Mouse (Mus musculus) adrenal gland, postnatal 25 days (tissue): Measurements from ENCODE around the gene Ttc21b. TPM values are rescaled to one million over a fixed set of nuclear protein-coding genes. Genes with fewer than 3 reads are reported as not detected.
"Not testable (repeated sequence)": the region's sequence is repeated elsewhere in the genome, so short reads cannot be mapped to it uniquely, and the experiment has no call there.

Experiments used
- DNase-seq: peaks from one replicate; pipeline ENCODE4 v3.0.0; 2021; ENCODE audit warnings: mixed read lengths
- long read RNA-seq: library from polyadenylated mRNA; stranded (forward); transcript quantifications from one replicate; pipeline ENCODE4 v2.0.0, GENCODE M21; 2021
- total RNA-seq: library from RNA; stranded (reverse); gene quantifications from 2 replicates; pipeline ENCODE4 v1.2.3, GENCODE M21; 2021

The Ttc21b gene
- total RNA-seq: 10.7 and 14.8 TPM in 2 replicates
- long read RNA-seq, full-length matches to known transcripts: 2 of 3 reads
- long read RNA-seq, partial matches to known transcripts: 1 of 3 reads
- long read RNA-seq, other reads (novel, unspliced or antisense): 0 of 3 reads

DNA sequence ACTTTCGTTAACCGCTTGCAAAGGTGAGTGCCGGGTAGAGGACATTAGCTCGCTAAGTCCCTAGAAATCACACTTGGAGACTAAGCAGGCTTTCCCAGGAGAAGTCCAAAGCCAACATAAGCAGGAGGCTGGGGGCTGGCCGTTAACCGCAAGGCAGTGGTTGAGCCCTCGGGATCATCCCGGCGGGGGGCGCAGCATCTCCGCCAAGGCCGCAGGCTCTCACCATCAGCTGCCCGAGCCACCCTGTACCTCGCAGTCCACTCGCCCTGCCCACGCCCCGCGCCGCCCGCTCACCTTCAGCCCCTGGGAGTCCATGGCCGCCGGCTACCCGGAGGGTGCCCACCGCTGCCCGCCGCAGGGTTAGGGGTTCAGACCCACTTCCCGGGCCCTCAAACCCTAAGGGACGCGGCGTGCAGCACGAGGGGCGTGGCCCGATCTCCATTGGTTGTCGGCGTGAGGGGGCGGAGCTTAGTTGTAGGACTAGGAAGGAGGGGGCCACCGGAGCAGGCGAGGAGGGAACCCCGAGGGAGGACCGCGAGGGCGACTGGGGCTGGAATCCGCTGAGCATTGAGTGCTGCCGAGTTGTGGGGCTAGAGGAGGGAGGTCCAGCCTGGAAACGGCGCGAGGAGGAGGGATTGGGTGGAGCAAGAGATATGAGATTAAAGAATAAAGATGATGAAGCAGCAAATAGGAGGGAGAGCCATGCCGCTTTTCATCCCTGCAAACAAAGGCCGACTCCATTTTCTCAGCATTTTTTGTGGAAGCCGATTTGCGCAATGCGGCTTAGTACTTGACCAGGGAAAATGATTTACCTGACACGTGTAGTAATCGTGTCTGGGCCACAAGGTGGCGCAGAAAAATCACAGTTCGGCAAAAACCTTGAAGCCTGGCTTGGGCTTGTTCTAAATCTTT is at the start of gene Ttc21b:
Gene Ttc21b, minus strand, starts transcription at position 398 of the 912 bp plus-strand sequence.
- peak; percentile 97 for DNase-seq

DNA sequence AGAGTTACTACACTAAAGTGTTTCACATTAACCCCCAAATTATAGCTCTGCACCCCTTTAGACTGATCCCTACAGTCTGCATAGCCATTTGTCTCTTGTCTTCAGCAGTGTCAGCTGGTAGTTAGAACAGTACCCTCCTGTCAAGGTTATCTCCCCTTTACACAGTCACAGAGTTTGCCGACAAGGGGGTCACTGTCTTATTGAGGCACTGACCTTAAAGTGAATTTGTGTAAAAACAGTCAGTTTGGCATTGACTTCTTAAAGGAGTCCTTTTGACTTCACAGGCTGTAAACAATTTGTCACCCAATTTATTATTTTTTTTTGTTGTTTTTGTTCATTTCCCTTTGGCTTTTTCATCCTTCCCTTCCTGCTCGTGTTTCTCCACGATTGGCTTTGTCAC is 16.1 kb upstream of the Ttc21b start:
- DNase-seq: no peak

DNA sequence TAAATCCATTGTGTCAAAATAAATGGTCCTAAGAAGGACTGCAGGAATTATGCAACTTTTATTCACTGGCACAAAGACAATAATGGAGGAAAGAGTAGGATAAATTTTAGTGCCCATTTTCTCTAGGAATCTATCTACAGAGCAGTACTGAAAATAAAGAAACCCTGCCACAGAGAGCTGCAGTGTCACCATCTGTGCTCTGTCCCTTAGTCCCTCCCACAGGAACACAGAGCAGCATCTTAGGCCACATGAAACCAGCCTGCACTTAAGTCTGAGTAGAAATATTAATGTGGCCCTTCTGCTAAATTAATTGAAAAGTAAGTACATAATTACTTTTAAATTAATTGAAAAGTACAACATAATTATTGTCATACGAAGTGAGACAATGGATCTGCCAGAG is 12.4 kb downstream of the Ttc21b start:
- DNase-seq: no peak

DNA sequence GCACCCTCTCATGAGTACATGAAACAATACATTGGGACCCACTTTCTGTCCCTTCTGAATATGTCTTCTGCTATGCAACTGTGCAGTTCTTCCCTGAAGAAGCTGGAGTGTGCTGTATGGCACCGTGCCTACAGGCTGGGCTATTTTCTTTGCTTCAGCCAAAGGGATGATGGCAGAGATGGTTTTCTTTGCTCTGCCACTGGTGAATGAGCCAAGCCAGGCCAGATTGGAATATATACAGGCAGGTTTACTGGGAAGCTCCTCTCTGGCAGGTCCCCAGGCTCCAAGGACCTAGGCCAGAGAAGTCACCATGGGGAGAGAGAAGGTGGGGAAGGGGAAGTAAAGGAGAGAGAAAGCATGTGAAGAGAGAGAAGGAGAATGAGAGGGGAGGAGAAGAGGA is 16.1 kb downstream of the Ttc21b start:
- DNase-seq: no peak

DNA sequence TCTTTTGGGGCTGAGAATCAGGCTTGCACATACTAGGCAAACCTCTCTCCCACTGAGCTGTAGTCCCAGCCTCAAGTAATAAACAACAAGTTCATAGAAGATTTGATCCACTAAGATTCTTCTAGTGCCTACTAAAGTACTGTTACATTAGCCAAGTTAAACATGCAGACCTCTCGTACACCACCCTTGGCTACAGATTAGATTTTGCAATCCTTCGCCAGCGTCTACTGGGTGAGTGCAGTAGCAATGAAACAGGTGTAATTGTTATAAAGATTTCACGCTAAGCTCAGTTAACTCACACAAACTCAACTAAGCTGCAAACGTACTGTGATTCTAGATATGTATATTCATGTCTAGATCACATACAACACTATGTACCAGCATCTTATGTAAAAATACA is 17.5 kb downstream of the Ttc21b start:
- no peak for DNase-seq

DNA sequence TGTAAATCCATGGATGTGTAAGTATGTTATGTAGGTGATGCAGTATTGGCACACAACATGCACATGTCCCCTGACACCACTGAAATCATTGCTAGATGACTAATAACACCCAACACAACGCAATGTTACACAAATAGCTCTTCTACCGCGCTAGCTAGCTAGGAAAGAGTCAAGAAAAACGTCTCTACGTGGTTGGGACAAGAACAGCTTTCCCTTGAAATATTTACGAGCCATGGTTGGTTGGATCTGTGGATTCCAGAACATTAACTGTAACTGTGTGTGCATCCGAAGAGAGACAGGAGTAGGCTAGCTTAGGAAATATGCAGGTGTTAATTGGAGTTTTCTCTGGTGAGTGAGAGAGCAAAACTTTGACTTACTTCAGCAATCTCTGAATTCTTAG is 35.5 kb downstream of the Ttc21b start:
- DNase-seq: no peak

DNA sequence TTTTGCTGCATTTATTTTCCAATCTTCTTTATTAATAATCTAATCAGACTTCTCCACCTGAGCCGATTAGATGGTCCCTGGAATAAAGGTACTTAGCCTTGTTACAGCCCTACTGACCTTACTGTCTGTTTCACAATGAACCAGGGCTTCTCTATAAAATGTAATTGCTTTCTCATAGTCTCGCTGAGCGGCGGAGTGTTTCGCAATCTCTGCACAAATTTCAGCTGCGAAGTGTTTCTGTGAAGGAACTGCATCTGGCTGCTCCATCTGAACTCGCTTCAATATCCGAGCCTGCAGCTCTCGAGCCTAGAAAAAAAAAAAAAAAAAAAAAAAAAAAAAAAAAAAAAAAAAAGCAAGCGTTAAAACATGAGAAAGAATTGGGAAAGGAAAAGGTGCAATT is 46.5 kb downstream of the Ttc21b start:
- DNase-seq: no peak

DNA sequence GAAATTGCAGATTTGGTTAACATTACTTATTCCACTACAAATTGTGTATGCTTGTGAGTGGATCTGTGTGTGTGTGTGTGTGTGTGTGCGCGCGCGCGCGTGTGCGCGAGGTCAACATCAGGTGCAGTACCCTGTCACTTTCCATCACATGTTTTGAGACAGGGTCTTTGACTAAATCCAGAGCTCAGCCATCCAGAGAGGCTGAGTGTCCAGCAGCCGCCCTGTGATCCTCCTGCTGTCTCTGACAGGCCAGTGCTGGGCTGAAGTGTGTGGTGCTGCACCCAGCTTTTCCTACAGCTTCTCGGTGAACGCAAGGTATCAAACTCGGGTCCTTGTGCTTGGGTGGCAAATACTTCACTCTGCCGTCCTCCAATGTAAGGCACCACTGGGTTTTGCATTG is 47.1 kb downstream of the Ttc21b start:
- DNase-seq: no peak

DNA sequence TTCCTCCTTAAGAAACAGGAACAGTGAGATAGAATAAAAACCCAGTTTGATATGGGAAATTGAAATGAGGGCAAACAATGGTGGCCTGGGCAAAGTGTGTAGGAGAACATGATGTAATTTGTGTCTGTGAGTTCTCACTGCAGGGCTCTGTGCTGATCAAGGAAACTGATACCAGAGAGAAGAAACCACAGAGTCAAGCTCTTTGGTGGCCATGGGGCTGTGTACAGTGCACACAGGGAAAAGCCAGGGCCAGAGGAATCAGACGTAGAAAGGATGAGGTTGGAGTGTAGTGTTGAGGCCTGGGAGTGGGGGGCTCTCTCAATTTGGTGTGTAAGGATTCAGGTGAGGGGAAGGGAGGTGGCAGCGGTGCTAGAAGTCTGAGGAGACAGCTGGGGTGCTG is 49.6 kb downstream of the Ttc21b start:
- DNase-seq: no peak

DNA sequence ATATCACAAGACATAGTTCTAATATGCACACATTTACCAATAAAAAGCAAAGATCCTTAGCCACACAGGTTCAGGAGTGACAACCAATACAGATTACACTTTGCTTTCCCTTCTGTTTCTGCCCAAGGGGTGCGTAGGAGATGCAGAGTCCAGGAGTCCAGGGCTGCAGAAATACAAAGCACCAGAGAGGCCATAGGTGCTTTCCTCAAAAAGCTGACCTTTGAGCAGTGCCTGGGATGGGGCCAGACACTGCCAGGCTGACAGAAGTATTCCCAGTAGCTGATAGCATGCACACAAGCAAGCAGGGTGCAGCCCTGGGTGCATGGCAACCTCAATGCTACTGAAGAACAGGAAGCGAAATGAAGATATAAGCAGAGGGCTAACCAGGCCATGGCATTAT is 52.2 kb downstream of the Ttc21b start:
- DNase-seq: no peak

DNA sequence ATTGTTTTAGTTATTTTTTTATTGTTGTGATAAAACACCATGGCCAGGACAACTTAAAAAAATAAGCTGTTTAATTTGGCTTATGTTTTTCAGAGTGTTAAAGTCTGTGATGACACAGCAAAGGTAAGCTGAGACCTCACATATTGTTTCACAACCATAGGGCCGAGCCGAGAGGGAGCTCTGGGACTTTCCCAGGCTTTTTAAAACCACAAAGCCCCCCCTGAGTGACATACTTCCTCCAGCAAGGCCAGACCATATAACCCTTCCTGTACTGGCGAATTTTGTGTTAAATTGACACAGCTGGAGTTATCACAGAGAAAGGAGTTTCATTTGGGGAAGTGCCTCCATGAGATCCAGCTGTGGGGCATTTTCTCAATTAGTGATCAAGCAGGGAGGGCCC is 56.2 kb downstream of the Ttc21b start:
- DNase-seq: no peak

DNA sequence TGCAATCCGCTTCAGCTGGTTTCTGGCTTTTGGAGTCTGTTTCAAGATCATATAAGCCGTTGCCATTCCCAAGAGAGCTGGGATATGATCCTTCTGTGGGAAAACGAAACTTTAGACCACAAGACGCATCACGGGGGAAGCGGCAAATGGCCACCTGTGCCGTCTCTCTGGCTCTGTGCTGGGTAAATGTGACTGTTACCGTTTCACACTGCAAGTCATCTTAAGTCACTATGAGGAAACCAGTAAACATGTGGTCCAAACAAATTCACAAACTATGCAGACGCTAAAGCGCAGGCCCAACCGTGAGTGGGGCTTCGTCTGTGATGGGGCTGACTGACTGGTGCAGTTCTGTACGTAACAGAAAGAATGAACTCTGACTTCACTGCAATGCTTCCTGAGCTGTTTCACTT is 64.7 kb downstream of the Ttc21b start:
- no peak for DNase-seq

DNA sequence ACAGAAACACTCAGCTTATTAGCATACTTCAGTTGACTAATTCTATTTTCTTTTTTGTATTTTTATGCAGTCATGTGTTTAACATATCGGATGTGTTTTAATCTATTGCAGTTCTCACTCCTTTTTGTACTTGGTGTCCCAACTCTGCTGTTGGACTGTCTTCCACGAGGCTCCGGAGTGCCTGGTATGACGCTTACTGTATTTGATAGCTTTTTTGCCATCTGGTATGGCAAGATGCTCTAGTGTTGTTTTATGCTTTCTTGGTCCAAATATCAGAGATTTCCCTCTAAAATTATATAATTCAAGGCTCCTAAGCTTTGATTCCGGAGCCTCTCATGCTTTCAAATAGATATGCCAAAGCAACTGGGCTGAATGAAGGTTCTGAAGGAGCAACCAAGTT is 66.3 kb downstream of the Ttc21b start:
- DNase-seq: no peak

DNA sequence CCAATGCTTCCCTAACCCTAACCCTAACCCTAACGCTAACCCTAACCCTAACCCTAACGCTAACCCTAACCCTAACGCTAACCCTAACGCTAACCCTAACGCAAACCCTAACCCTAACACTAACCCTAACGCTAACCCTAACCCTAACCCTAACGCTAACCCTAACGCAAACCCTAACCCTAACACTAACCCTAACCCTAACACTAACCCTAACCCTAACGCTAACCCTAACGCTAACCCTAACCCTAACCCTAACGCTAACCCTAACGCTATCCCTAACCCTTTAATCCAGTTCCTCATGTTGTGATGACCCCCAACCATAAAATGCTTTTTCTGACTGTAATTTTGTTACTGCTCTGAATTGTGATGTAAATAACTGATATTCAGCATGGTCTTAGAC is 67.2 kb downstream of the Ttc21b start:
- not testable (repeated sequence) for DNase-seq

DNA sequence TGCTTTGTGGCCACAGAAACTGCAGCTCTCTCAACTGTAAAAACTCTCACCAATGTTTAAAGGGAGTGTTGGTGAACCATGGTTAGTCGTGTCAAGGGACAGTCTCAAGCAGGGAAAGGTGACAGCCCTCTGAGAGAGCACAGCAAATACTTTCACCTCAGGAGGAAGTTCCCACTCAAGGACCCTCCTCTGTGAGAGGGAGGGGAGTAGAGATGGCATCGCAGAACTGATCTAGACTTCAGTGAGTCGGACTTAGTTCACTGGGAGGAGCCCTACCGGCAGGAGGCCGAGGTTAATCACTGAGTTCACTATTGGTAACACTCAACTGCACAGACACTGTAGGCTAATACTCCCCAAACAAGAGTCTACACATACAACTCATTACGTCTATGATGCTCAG is 68.9 kb downstream of the Ttc21b start:
- DNase-seq: no peak

DNA sequence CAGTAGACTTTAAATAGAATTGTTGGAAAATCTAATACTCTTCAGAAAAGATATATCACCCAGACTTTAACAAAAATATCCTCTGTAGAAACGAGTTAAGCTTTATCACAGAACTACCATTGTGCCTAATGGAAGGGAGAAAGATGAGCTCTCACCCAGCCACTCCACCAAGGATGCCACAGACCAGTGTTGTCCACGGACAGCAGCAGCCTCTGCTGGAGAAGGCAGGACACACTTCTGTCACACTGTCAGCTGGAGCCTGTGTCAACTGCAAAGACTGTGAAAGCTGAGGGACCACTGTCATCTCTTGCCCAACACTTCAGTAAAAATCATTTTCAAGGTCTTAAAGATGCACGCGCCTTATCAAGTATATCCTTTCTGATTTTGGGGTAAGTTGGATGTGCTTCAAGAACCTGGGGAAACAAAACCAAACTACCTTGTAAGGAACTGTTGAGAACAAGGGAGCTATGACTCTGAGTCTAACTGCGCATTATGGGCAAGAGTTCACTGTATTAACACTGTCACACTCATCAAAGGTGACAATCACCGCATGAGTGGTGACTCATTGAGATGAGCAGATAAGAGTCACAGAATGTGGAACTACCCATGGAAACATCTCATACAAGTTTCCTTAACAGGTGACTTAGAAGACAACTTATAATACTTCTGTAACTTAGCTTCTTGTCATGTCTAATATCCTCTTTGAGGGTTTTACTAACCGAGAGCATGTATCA is 71.8 kb downstream of the Ttc21b start:
- no peak for DNase-seq

DNA sequence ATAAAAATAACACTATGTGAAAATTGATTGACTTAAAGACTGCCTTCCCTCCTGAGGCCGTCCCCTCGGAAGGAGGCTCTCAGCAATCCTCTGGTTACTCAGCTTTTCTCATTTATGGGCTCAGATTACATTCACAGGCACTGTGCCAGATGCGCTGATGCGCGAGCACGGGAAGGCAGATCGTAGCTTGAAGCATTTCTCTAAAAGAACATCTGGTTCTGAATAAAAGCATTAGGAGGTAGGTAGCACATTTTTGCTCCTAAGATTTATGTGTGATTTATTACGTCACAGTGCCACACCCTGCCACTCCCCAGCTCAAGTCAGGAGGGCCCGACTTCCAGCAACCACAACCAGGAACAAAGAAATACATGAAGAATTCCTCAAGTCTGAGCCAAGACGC is 76.1 kb downstream of the Ttc21b start:
- DNase-seq: peak; percentile 66

DNA sequence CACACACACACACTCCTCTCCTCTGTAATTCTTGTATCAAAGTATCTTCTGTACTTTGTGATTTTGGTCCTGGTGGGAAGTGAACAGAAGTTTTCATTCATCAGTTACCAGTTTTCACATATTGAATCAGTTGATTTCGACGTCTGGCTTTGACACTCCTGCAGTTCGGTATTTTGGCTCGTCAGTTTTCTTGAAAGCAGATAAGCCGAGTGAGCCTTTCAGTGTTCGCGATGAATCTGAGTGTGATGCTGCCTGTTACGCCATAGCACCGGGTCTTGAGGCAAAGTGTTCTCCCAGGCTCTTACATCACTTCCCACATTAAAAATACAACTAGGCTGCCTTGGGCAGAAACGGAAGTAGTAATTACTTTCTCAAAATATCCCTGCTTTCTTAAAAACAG is 76.6 kb downstream of the Ttc21b start:
- DNase-seq: no peak

DNA sequence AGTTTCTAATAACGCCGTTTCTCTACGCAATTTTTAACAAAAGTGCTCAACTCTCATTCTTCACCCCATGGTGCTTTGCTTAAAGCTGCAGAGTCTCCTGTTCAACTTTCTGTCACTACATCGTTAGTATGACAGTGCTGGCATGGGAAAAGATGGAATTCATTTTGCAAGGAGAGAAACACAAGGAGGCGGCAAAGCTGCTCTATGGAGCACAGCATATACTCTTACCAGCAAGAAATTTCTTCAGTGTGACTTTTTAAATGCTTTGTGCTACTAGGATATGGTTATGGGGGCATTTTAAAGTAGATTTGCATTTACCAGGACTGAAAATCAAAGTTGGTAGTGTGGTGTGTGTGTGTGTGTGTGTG is 77.6 kb downstream of the Ttc21b start:
- DNase-seq: no peak

DNA sequence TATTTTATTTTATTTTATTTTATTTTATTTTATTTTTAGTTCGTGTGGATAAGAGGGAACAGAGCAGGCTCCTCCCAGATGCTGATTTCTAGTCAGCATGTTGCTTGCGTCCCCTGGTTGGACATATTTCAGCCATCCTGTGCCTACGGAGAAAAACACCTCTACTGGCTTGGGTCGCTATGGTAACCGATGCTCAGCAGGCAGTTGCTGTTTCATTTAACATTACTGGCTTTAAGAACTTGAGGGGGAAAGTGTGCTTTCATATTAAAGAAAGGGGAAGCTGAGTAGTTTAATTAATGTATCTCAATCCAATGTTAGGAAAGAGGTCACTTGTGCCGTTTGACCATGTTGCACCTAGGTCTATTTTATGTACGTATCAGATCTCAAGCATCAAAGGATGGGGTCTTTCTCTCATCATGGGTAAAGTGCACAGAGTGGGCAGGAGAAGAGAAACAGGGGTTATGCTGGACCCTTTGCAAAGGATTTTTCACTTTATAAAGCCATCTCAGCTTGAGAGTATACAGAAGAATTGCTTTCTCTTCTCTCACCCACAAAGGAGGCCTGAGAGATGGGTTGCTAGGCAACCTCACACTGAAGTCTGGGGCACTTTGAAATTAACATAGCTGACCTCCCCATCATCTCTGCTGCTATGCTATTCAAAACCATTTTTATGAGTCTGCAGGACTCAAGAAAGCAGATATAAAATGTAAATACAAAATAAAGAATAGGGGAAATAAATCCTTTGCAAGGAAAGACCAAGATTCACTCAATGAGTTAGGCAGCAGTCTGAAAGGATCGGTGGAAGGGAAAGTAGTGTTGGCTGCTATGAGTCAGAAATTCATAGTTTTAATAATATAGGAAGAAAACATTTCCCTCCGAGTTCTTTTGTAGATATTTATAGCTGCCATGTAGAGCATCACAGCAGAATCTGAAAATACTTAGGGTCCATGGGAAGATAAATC is 78.2 kb downstream of the Ttc21b start:
- DNase-seq: no peak

DNA sequence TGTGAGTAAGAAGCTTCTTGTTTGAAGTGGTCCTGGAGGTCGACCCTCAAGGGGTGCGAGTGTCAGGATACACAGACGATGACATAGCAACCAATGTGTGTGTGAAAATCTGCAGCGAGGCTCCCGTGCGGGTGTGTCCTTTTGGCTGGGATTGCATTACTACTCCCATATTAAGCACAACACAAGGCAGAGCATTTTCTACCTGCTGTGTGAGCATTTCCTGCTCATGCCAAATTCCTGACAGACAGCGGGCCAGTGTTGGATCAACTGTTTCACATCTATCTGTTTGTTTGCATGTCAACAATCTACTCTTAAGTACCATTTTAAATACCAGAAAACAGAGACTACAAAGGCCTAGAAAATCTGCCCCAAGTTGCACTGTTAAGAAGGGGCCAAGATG is 79.4 kb downstream of the Ttc21b start:
- DNase-seq: no peak

DNA sequence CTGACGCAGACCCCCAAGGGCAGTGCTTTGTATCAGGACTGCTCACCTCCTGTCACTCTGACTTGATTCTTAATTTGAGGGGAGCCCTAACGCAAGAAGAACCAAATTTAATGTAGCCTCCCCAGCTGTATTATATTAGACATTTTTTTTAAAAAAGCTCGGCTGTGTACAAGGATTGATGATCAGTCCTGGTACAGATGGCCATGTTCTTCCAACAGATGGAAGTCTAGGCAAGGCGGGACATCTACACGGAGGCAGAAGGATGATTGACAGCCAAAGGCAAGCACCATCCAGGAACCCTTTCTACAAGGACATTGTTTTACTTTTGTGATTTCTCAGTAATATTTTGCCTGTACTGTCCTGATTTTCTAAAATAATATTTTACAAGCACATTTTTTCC is 83.3 kb downstream of the Ttc21b start:
- no peak for DNase-seq
